Mouse (Mus musculus) CH12.LX (cell line): Measurements from ENCODE around the gene Pigt. TPM values are rescaled to one million over a fixed set of nuclear protein-coding genes. Genes with fewer than 3 reads are reported as not detected.

Experiments used
- DNase-seq: peaks from one replicate; pipeline ENCODE4 v3.0.0-alpha.2; 2013; ENCODE audit errors: extremely low read depth
- H3K27ac ChIP-seq: 2 replicates; pipeline ENCODE4 v1.5.1; 2012; ENCODE audit warnings: low read depth, mild to moderate bottlenecking, control low read depth, moderate library complexity; ENCODE audit not compliant: insufficient read depth
- H3K27me3 ChIP-seq: replicated peaks from 2 replicates; pipeline ENCODE3; 2012; ENCODE audit warnings: inconsistent platforms
- H3K36me3 ChIP-seq, 2 experiments: replicated peaks in 1 of 2; 2 replicates each; pipeline versions ENCODE3 to v1.6.1; 2012; ENCODE audit warnings: inconsistent platforms in 1 of 2, low read length in 1 of 2, mild to moderate bottlenecking in 1 of 2, mixed read lengths in 1 of 2, moderate library complexity in 1 of 2; ENCODE audit not compliant: control insufficient read depth in 1 of 2, insufficient read depth in 1 of 2
- H3K4me1 ChIP-seq, 2 experiments: 2 replicates each; pipeline ENCODE4 v1.6.1; 2012; ENCODE audit warnings: inconsistent platforms in 1 of 2, moderate library complexity in 1 of 2; ENCODE audit not compliant: insufficient read depth in 2 of 2, control insufficient read depth in 1 of 2
- H3K4me2 ChIP-seq: 2 replicates; pipeline ENCODE4 v1.6.1; 2012; ENCODE audit warnings: low read depth, mild to moderate bottlenecking, control low read depth; ENCODE audit not compliant: poor library complexity, insufficient read depth, severe bottlenecking
- H3K4me3 ChIP-seq, 3 experiments: fragments of 150-350 bp in 1 of 3; sonication (generic) in 1 of 3; replicated peaks in 1 of 3; 2 replicates each; pipeline versions ENCODE3 to v1.5.1; 2011 to 2012; ENCODE audit warnings: low read depth in 2 of 3, low read length in 2 of 3, mild to moderate bottlenecking in 2 of 3, moderate library complexity in 2 of 3, control low read depth in 1 of 3, improper control_type of control experiment in 1 of 3, inconsistent platforms in 1 of 3, mixed read lengths in 1 of 3; ENCODE audit not compliant: poor library complexity in 1 of 3
- H3K79me2 ChIP-seq: replicated peaks from 2 replicates; pipeline ENCODE4 v1.6.1; 2012; ENCODE audit warnings: mild to moderate bottlenecking, moderate library complexity; ENCODE audit not compliant: control insufficient read depth, poor library complexity, insufficient read depth, severe bottlenecking; ENCODE audit errors: extremely low read depth
- H3K9ac ChIP-seq: 2 replicates; pipeline ENCODE4 v1.6.1; 2012; ENCODE audit warnings: low read depth, mild to moderate bottlenecking, control low read depth, moderate library complexity; ENCODE audit not compliant: insufficient read depth
- H3K9me3 ChIP-seq: replicated peaks from 2 replicates; pipeline ENCODE3; 2012; ENCODE audit warnings: low read length, inconsistent platforms, mixed read lengths
- CHD1 ChIP-seq: IDR thresholded peaks from 2 replicates; pipeline ENCODE4 v1.6.1; 2012; ENCODE audit warnings: low read depth, low read length, improper control_type of control experiment, inconsistent platforms
- CHD2 ChIP-seq: IDR thresholded peaks from 2 replicates; pipeline ENCODE4 v1.6.1; 2011; ENCODE audit warnings: low read length, improper control_type of control experiment
- CTCF ChIP-seq, 2 experiments: IDR thresholded peaks in 1 of 2; conservative IDR thresholded peaks in 1 of 2; 2 replicates each; pipeline ENCODE4 v1.5.1; 2011 to 2012; ENCODE audit warnings: low read depth in 2 of 2, low read length in 2 of 2, improper control_type of control experiment in 1 of 2, inconsistent platforms in 1 of 2, mild to moderate bottlenecking in 1 of 2, moderate library complexity in 1 of 2
- E2F4 ChIP-seq: IDR thresholded peaks from 2 replicates; pipeline ENCODE4 v1.6.1; 2011; ENCODE audit warnings: low read depth, low read length, improper control_type of control experiment; ENCODE audit not compliant: insufficient replicate concordance
- ELF1 ChIP-seq: IDR thresholded peaks from 2 replicates; pipeline ENCODE4 v1.6.1; 2014; ENCODE audit warnings: low read depth, mild to moderate bottlenecking, inconsistent platforms, low read length, improper control_type of control experiment
- EP300 ChIP-seq: IDR thresholded peaks from 2 replicates; pipeline ENCODE4 v1.6.1; 2011; ENCODE audit warnings: low read length, improper control_type of control experiment
- ETS1 ChIP-seq: conservative IDR thresholded peaks from 2 replicates; pipeline ENCODE4 v1.6.1; 2012; ENCODE audit warnings: low read depth, mild to moderate bottlenecking, inconsistent platforms, low read length, improper control_type of control experiment, moderate library complexity
- GABPA ChIP-seq: IDR thresholded peaks from 2 replicates; pipeline ENCODE4 v1.6.1; 2012; ENCODE audit warnings: low read depth, low read length, improper control_type of control experiment, inconsistent platforms; ENCODE audit not compliant: insufficient replicate concordance
- HCFC1 ChIP-seq: IDR thresholded peaks from 2 replicates; pipeline ENCODE4 v1.6.1; 2012; ENCODE audit warnings: low read depth, mild to moderate bottlenecking, inconsistent platforms, low read length, improper control_type of control experiment
- JUN ChIP-seq: IDR thresholded peaks from 2 replicates; pipeline ENCODE4 v1.6.1; 2011; ENCODE audit warnings: low read depth, mild to moderate bottlenecking, low read length, improper control_type of control experiment, moderate library complexity; ENCODE audit not compliant: insufficient read depth
- JUND ChIP-seq: conservative IDR thresholded peaks from 2 replicates; pipeline ENCODE4 v1.6.1; 2011; ENCODE audit warnings: low read depth, low read length, improper control_type of control experiment
- KAT2A ChIP-seq: IDR thresholded peaks from 2 replicates; pipeline ENCODE4 v1.6.1; 2012; ENCODE audit warnings: low read length, improper control_type of control experiment, inconsistent platforms; ENCODE audit not compliant: insufficient replicate concordance
- MAFK ChIP-seq: IDR thresholded peaks from 2 replicates; pipeline ENCODE4 v1.6.1; 2011; ENCODE audit warnings: low read length, improper control_type of control experiment; ENCODE audit not compliant: insufficient replicate concordance
- MAX ChIP-seq: IDR thresholded peaks from 2 replicates; pipeline ENCODE4 v1.6.1; 2011; ENCODE audit warnings: low read length, improper control_type of control experiment
- MAZ ChIP-seq: IDR thresholded peaks from 2 replicates; pipeline ENCODE4 v1.6.1; 2012; ENCODE audit warnings: low read depth, mild to moderate bottlenecking, inconsistent platforms, low read length, improper control_type of control experiment, moderate library complexity
- MEF2A ChIP-seq: IDR thresholded peaks from 2 replicates; pipeline ENCODE4 v1.6.1; 2014; ENCODE audit warnings: low read depth, mild to moderate bottlenecking, inconsistent platforms, low read length, improper control_type of control experiment, borderline replicate concordance
- MXI1 ChIP-seq: IDR thresholded peaks from 2 replicates; pipeline ENCODE4 v1.6.1; 2011; ENCODE audit warnings: mild to moderate bottlenecking, low read depth, low read length, improper control_type of control experiment
- MYC ChIP-seq: IDR thresholded peaks from 2 replicates; pipeline ENCODE4 v1.6.1; 2011; ENCODE audit warnings: low read depth, mild to moderate bottlenecking, improper control_type of control experiment, low read length
- NELFE ChIP-seq: IDR thresholded peaks from 2 replicates; pipeline ENCODE4 v1.6.1; 2011; ENCODE audit warnings: low read depth, low read length, improper control_type of control experiment
- NRF1 ChIP-seq: IDR thresholded peaks from 2 replicates; pipeline ENCODE4 v1.6.1; 2014; ENCODE audit warnings: low read depth, mild to moderate bottlenecking, inconsistent platforms, low read length, improper control_type of control experiment, moderate library complexity
- PAX5 ChIP-seq: IDR thresholded peaks from 2 replicates; pipeline ENCODE4 v1.6.1; 2012; ENCODE audit warnings: low read length, inconsistent platforms, mixed read lengths
- POLR2A ChIP-seq: IDR thresholded peaks from 2 replicates; pipeline ENCODE4 v1.6.1; 2011; ENCODE audit warnings: low read depth, mild to moderate bottlenecking, improper control_type of control experiment, low read length
- POLR2AphosphoS2 ChIP-seq: IDR thresholded peaks from 2 replicates; pipeline ENCODE4 v1.6.1; 2011; ENCODE audit warnings: low read depth, low read length, improper control_type of control experiment
- RCOR1 ChIP-seq: conservative IDR thresholded peaks from 2 replicates; pipeline ENCODE4 v1.6.1; 2012; ENCODE audit warnings: low read depth, mild to moderate bottlenecking, inconsistent platforms, low read length, improper control_type of control experiment
- SIN3A ChIP-seq: IDR thresholded peaks from 2 replicates; pipeline ENCODE4 v1.6.1; 2012; ENCODE audit warnings: low read length, improper control_type of control experiment, inconsistent platforms
- SMC3 ChIP-seq: IDR thresholded peaks from 2 replicates; pipeline ENCODE4 v1.6.1; 2011; ENCODE audit warnings: low read depth, low read length, improper control_type of control experiment
- TCF12 ChIP-seq: IDR thresholded peaks from 2 replicates; pipeline ENCODE4 v1.6.1; 2014; ENCODE audit warnings: low read depth, mild to moderate bottlenecking, inconsistent platforms, low read length, improper control_type of control experiment
- UBTF ChIP-seq: IDR thresholded peaks from 2 replicates; pipeline ENCODE4 v1.6.1; 2012; ENCODE audit warnings: low read depth, mild to moderate bottlenecking, inconsistent platforms, low read length, improper control_type of control experiment, moderate library complexity
- USF1 ChIP-seq: IDR thresholded peaks from 2 replicates; pipeline ENCODE4 v1.6.1; 2014; ENCODE audit warnings: low read depth, mild to moderate bottlenecking, inconsistent platforms, low read length, improper control_type of control experiment
- ZC3H11A ChIP-seq: IDR thresholded peaks from 2 replicates; pipeline ENCODE4 v1.6.1; 2012; ENCODE audit warnings: low read depth, mild to moderate bottlenecking, inconsistent platforms, low read length, improper control_type of control experiment
- ZKSCAN1 ChIP-seq: IDR thresholded peaks from 2 replicates; pipeline ENCODE4 v1.6.1; 2012; ENCODE audit warnings: low read depth, inconsistent platforms, low read length, improper control_type of control experiment, borderline replicate concordance
- ZMIZ1 ChIP-seq: IDR thresholded peaks from 2 replicates; pipeline ENCODE4 v1.6.1; 2012; ENCODE audit warnings: low read depth, mild to moderate bottlenecking, inconsistent platforms, low read length, improper control_type of control experiment
- dilution Hi-C: fragments of 300-500 bp; cut with MboI; formaldehyde crosslinking; loops from 2 replicates; pipeline ENCODE4 v1.14.3; 2020; ENCODE audit warnings: low sequenced_read_pairs; ENCODE audit not compliant: extremely low pct_unique_long_range_greater_than_20kb, extremely low pct_ligation_motif_present
- in situ Hi-C: fragments of 300-500 bp; cut with MboI; formaldehyde crosslinking; loops from 3 replicates; pipeline ENCODE4 v1.14.3; 2019; ENCODE audit warnings: low sequenced_read_pairs, low pct_ligation_motif_present, low pct_unique_long_range_greater_than_20kb, mixed read lengths
- polyA plus RNA-seq: library from polyadenylated mRNA; unstranded; fragments of >175 nt; gene quantifications from 2 replicates; pipeline ENCODE4 v1.2.1, GENCODE M21; 2012; ENCODE audit warnings: low read depth; ENCODE audit not compliant: insufficient read length
- total RNA-seq, 2 experiments: library from RNA; depleted of rRNA; stranded (reverse); fragments of 300-350 nt in 1 of 2; fragments of >200 nt in 1 of 2; gene quantifications; 2 replicates each; pipeline ENCODE4 v1.2.3; 2012 to 2014

Pigt gene
- total and polyA plus RNA-seq, 3 experiments: 14.0 to 91.8 (median 39.2) TPM

DNA sequence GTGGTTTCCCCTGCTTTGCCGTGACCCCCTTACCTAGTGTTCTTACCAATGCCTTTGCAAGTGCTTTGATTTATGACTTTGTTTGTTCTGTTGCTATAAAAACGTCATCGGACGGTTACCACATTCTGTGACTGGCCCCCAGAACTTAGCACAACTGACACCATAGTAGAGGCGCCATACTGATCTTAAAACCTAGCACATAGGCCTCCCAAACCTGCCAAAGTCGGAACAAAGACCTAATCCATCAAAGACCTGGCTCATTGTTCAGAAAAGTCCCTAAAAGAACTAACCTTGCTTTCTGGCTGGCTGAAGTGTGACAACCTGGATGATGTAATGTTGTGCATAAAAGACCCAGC is 21.8 kb downstream of the Pigt start:
- Histone ChIP-seq H3K79me2 (no peaks in the 10 kb centered on the region), H3K9me3 (peaks cover 19% of the 10 kb centered on the region), H3K4me1 (peaks cover 2 to 25% of the 10 kb centered on the region in 2 experiments), H3K4me3 (no peak overlapping the region), H3K9ac (no peak overlapping the region), H3K27me3 (peaks cover 9% of the 10 kb centered on the region), H3K4me2 (no peak overlapping the region), H3K27ac (no peak overlapping the region), H3K36me3 (no peaks in the 10 kb centered on the region)
- dilution Hi-C loops: no loop called here
- no peak for DNase-seq
- TF ChIP-seq MXI1: no peak
- no peak for TF ChIP-seq JUN
- TF ChIP-seq RCOR1: no peak
- TF ChIP-seq CHD2: no peak
- no peak for TF ChIP-seq ZKSCAN1
- TF ChIP-seq GABPA: no peak
- no peak for TF ChIP-seq USF1
- no peak for TF ChIP-seq MAZ
- TF ChIP-seq ZMIZ1: no peak
- TF ChIP-seq ELF1: no peak
- TF ChIP-seq NRF1: no peak
- TF ChIP-seq ZC3H11A: no peak
- no peak for TF ChIP-seq NELFE
- no peak for TF ChIP-seq CHD1
- no peak for TF ChIP-seq KAT2A
- no peak for TF ChIP-seq UBTF
- TF ChIP-seq, all 38 proteins: peak for 0
- in situ Hi-C loops: loop anchor here (5.0 kb wide), 1 partner anchor 112 kb away; the partner anchor contains the start of gene Matn4

DNA sequence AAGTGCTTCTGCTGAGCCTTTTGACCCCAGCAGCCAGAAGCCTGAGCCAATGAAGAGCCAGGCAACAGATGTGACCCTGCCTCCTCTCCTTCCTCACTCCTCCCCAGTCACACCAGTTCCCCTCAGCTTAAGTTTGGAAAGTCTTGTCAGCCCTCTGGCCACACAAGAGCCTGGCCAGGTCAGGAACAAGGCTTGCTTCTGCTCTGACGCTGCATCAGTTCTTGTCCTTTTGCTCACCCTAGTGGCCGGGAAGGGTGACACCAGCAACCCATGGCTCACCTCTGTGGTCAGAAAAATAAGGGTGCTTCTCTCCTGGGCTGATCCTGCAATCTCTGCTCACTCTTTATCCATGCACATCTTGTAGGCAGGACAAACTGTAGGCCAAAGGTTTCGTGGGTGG is 23.5 kb downstream of the Pigt start:
- dilution Hi-C loops: no loop called here
- in situ Hi-C loops: no loop called here
- Histone ChIP-seq H3K27ac (no peak overlapping the region), H3K9ac (no peak overlapping the region), H3K36me3 (no peaks in the 10 kb centered on the region), H3K9me3 (peaks cover 27% of the 10 kb centered on the region), H3K4me3 (no peak overlapping the region), H3K79me2 (no peaks in the 10 kb centered on the region), H3K4me1 (peaks cover 2 to 25% of the 10 kb centered on the region in 2 experiments), H3K27me3 (peaks cover 9% of the 10 kb centered on the region), H3K4me2 (peak overlapping the region; percentile 99; the same call in 1 of the 2 replicates)
- DNase-seq: peak; percentile 75
- TF ChIP-seq MEF2A: no peak
- TF ChIP-seq NELFE: no peak
- TF ChIP-seq ZKSCAN1: no peak
- TF ChIP-seq PAX5: no peak
- TF ChIP-seq MYC: peak; percentile 53; the same call in 1 of the 2 replicates
- TF ChIP-seq NRF1: no peak
- no peak for TF ChIP-seq HCFC1
- peak; percentile 37; the same call in 1 of the 2 replicates for TF ChIP-seq TCF12
- TF ChIP-seq MAZ: no peak
- no peak for TF ChIP-seq CHD1
- TF ChIP-seq ZC3H11A: peak; percentile 40; the same call in 1 of the 2 replicates
- TF ChIP-seq ETS1: no peak
- peak; percentile 62 to 96 for TF ChIP-seq CTCF (conservative IDR thresholded peaks at IDR 0.05 in 1 of 2, IDR thresholded peaks at IDR 0.05 in 1 of 2; ENCODE audit: low read depth in 2 of 2, low read length in 2 of 2)
- TF ChIP-seq POLR2AphosphoS2: no peak
- no peak for TF ChIP-seq JUND
- TF ChIP-seq E2F4: no peak
- no peak for TF ChIP-seq USF1
- TF ChIP-seq EP300: peak; percentile 41
- no peak for TF ChIP-seq MAFK
- TF ChIP-seq SIN3A: no peak; the same call in 1 of the 2 replicates
- no peak for TF ChIP-seq CHD2
- TF ChIP-seq POLR2A: no peak
- no peak for TF ChIP-seq RCOR1
- peak; percentile 89 for TF ChIP-seq SMC3
- no peak for TF ChIP-seq KAT2A
- no peak for TF ChIP-seq MAX
